Mouse (Mus musculus) retina, adult 2 months (tissue): ENCODE data around the gene Clip2.
"Not testable (repeated sequence)": the region's sequence is repeated elsewhere in the genome, so short reads cannot be mapped to it uniquely, and the experiment has no call there.

Source experiments
- DNase-seq: peaks from one replicate; pipeline ENCODE4 v3.0.0-alpha.2; 2012; ENCODE audit warnings: low read depth, low spot score

The Clip2 gene

GRCm38 (mm10) chr5:134490465-134490864 is 61.8 kb downstream of the Clip2 start:
- DNase-seq: no peak

- no peak for DNase-seq
These were observed 62.7 kb downstream of the Clip2 start for GRCm38 (mm10) chr5:134489583-134489982.

GRCm38 (mm10) chr5:134488596-134488995 is 63.6 kb downstream of the Clip2 start:
- no peak for DNase-seq

GRCm38 (mm10) chr5:134488042-134488441 is 64.2 kb downstream of the Clip2 start:
- no peak for DNase-seq

GRCm38 (mm10) chr5:134485900-134486665 is 66.2 kb downstream of the Clip2 start:
- DNase-seq: peak; percentile 69

- DNase-seq: no peak
These were observed 67.0 kb downstream of the Clip2 start for GRCm38 (mm10) chr5:134485183-134485730.

- DNase-seq: no peak
These were observed 68.9 kb downstream of the Clip2 start for GRCm38 (mm10) chr5:134483291-134483690.

- no peak for DNase-seq
These were observed 69.9 kb downstream of the Clip2 start for GRCm38 (mm10) chr5:134482331-134482730.

- DNase-seq: not testable (repeated sequence)
These were observed 73.3 kb downstream of the Clip2 start for GRCm38 (mm10) chr5:134478886-134479285.

GRCm38 (mm10) chr5:134475686-134476085 is 76.5 kb downstream of the Clip2 start:
- DNase-seq: not testable (repeated sequence)

GRCm38 (mm10) chr5:134475006-134475605 is 77.1 kb downstream of the Clip2 start:
- DNase-seq: no peak

- no peak for DNase-seq
These were observed 78.3 kb downstream of the Clip2 start for GRCm38 (mm10) chr5:134473902-134474301.

GRCm38 (mm10) chr5:134470538-134471169 is 81.6 kb downstream of the Clip2 start:
- no peak for DNase-seq

GRCm38 (mm10) chr5:134469559-134470150 is 82.6 kb downstream of the Clip2 start:
- DNase-seq: no peak

GRCm38 (mm10) chr5:134468158-134468765 is 84.0 kb downstream of the Clip2 start:
- no peak for DNase-seq

GRCm38 (mm10) chr5:134467030-134467549 is 85.1 kb downstream of the Clip2 start:
- no peak for DNase-seq

GRCm38 (mm10) chr5:134466296-134467029 is 85.8 kb downstream of the Clip2 start:
- no peak for DNase-seq

- no peak for DNase-seq
These were observed 87.0 kb downstream of the Clip2 start for GRCm38 (mm10) chr5:134465197-134465596.

GRCm38 (mm10) chr5:134464225-134464624 is 88.0 kb downstream of the Clip2 start:
- DNase-seq: no peak

GRCm38 (mm10) chr5:134462731-134463130 is 89.5 kb downstream of the Clip2 start:
- no peak for DNase-seq

GRCm38 (mm10) chr5:134462316-134462715 is 89.9 kb downstream of the Clip2 start:
- no peak for DNase-seq
